Mouse (Mus musculus) macrophage (primary cell): ENCODE measurements around the gene Frmd5. TPM values are rescaled to one million over a fixed set of nuclear protein-coding genes. Genes with fewer than 3 reads are reported as not detected.

Source experiments
- H3K27ac ChIP-seq: fragments of 350-480 bp; formaldehyde crosslinking; 2 replicates; pipeline ENCODE4 v1.9.0; 2021
- H3K36me3 ChIP-seq: fragments of 350-480 bp; formaldehyde crosslinking; 2 replicates; pipeline ENCODE4 v1.9.0; 2021; ENCODE audit errors: inconsistent target
- H3K4me3 ChIP-seq: fragments of 350-480 bp; formaldehyde crosslinking; 2 replicates; pipeline ENCODE4 v1.9.0; 2021; ENCODE audit errors: inconsistent target
- H3K79me2 ChIP-seq: fragments of 350-480 bp; formaldehyde crosslinking; 2 replicates; pipeline ENCODE4 v1.9.0; 2021; ENCODE audit errors: inconsistent target
- WGBS: methylation state at CpG from one replicate; pipeline ENCODE4 v1.1.7; 2026; ENCODE audit warnings: inconsistent platforms; ENCODE audit not compliant: missing documents; 5-methylcytosine and 5-hydroxymethylcytosine counted together
- polyA plus RNA-seq: library from polyadenylated mRNA; stranded (reverse); fragments of 250-400 nt; gene quantifications from 3 replicates; pipeline ENCODE4 v1.2.4, GENCODE M21; 2018; ENCODE audit warnings: inconsistent platforms

The Frmd5 gene
- polyA plus RNA-seq, 1 experiment from 2014 or later = not detected

GRCm38 (mm10) chr2:121799051-121799450 lies 7.8 kb downstream of the Frmd5 start:
- H3K36me3 ChIP-seq = no peaks in the 10 kb centered on the region
- WGBS = 94% methylated on average over 7 of the region's 7 CpGs
- no peak overlapping the region for H3K4me3 ChIP-seq
- H3K79me2 ChIP-seq = no peaks in the 10 kb centered on the region
- no peak overlapping the region for H3K27ac ChIP-seq

GRCm38 (mm10) chr2:121795995-121796394 lies 10.9 kb downstream of the Frmd5 start:
- 97% methylated on average over 6 of the region's 6 CpGs for WGBS
- Histone ChIP-seq H3K4me3 (no peak overlapping the region), H3K36me3 (no peaks in the 10 kb centered on the region), H3K27ac (no peak overlapping the region), H3K79me2 (no peaks in the 10 kb centered on the region)

DNA sequence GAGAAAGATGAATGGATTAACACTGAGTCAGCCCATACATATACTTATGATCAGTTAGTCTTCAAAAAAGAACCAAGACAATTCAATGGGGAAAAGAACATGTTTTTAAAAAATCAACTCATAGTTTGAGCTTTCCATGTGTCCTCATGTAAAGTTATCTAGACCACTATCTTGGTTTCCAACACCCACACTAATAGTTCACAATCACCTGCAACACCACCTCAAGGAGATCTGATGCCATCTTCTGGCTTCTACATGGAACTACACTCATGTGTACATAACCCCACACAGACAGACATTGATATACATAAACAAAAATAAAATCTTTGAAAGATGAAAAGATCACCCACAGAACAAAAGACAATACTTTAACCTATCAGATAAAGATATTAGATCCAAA lies 17.1 kb downstream of the Frmd5 start:
- H3K4me3 ChIP-seq = no peak overlapping the region
- H3K36me3 ChIP-seq = no peaks in the 10 kb centered on the region
- H3K27ac ChIP-seq = no peak overlapping the region
- no peaks in the 10 kb centered on the region for H3K79me2 ChIP-seq

GRCm38 (mm10) chr2:121788415-121788814 lies 18.5 kb downstream of the Frmd5 start:
- H3K36me3 ChIP-seq = no peaks in the 10 kb centered on the region
- no peaks in the 10 kb centered on the region for H3K79me2 ChIP-seq
- H3K4me3 ChIP-seq = no peak overlapping the region
- 93% methylated on average over 2 of the region's 2 CpGs for WGBS
- no peak overlapping the region for H3K27ac ChIP-seq

GRCm38 (mm10) chr2:121787767-121788166 lies 19.1 kb downstream of the Frmd5 start:
- no peak overlapping the region for H3K27ac ChIP-seq
- WGBS = 37% methylated on average over 13 of the region's 13 CpGs
- H3K79me2 ChIP-seq = no peaks in the 10 kb centered on the region
- no peaks in the 10 kb centered on the region for H3K36me3 ChIP-seq
- H3K4me3 ChIP-seq = no peak overlapping the region

- Histone ChIP-seq H3K27ac (no peak overlapping the region), H3K36me3 (no peaks in the 10 kb centered on the region), H3K4me3 (no peak overlapping the region), H3K79me2 (no peaks in the 10 kb centered on the region)
- 4% methylated on average over 7 of the region's 7 CpGs for WGBS
These were observed 19.6 kb downstream of the Frmd5 start for GRCm38 (mm10) chr2:121787271-121787670.

DNA sequence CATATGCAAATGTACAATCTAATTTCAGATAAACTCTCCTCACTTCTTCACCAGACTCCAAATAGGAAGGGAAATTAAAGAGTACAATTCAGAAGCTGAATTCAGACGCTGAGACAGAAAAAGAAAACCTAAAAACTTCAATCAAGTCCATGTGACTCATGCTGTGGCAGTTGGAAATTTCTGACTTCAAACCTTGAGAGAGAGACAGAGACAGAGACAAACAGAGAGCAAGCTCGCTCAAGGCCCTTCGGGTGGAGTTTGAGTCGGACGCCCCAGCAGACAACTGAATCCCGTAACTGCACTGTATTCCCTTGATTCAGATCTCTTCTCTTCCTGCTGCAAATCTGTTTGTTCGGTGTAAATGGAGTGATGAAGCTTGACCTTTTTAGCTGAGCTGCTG lies 30.7 kb downstream of the Frmd5 start:
- H3K79me2 ChIP-seq = no peaks in the 10 kb centered on the region
- H3K27ac ChIP-seq = no peak overlapping the region
- WGBS = 96% methylated on average over 7 of the region's 7 CpGs

GRCm38 (mm10) chr2:121764851-121765250 lies 42.0 kb downstream of the Frmd5 start:
- H3K4me3 ChIP-seq = no peak overlapping the region
- no peaks in the 10 kb centered on the region for H3K36me3 ChIP-seq
- WGBS = 90% methylated on average over 5 of the region's 5 CpGs
- no peak overlapping the region for H3K27ac ChIP-seq
- H3K79me2 ChIP-seq = no peaks in the 10 kb centered on the region

More for the DNA sequence above, 30.7 kb downstream of the Frmd5 start:
- Histone ChIP-seq H3K4me3 (no peak overlapping the region), H3K36me3 (no peaks in the 10 kb centered on the region)

- Histone ChIP-seq H3K27ac (no peak overlapping the region), H3K79me2 (no peaks in the 10 kb centered on the region), H3K4me3 (no peak overlapping the region), H3K36me3 (no peaks in the 10 kb centered on the region)
- WGBS = 96% methylated on average over 5 of the region's 5 CpGs
These were observed 45.0 kb downstream of the Frmd5 start for GRCm38 (mm10) chr2:121761861-121762260.

DNA sequence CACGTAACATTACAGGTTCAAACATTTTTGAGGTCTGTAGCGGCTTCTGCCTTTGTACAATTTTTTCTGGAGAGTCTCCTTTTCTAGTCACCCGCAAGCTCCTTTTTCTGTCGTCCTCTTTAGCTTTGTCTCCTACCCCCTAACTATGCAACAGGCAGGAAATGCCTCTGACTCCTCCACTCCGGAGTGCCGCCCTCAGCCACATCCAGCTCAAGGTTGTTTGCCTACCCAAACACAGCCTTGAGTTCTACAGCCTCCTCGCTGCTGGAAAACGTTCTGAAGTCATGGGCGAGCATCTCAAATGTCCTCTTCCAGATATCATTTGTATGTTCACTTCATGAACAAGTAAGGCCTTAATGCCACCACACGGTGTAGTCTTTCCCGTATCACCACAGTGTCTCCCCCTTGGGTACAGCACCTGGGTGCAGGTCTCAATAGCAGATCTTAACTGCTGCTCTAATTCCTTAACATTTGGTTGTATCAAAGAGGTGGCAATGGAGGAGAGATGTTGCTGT lies 45.5 kb downstream of the Frmd5 start:
- no peak overlapping the region for H3K4me3 ChIP-seq
- 90% methylated on average over 11 of the region's 11 CpGs for WGBS
- no peak overlapping the region for H3K27ac ChIP-seq
- no peaks in the 10 kb centered on the region for H3K36me3 ChIP-seq
- no peaks in the 10 kb centered on the region for H3K79me2 ChIP-seq

- no peaks in the 10 kb centered on the region for H3K79me2 ChIP-seq
- no peak overlapping the region for H3K4me3 ChIP-seq
- H3K27ac ChIP-seq = no peak overlapping the region
- 81% methylated on average over 9 of the region's 9 CpGs for WGBS
- no peaks in the 10 kb centered on the region for H3K36me3 ChIP-seq
These were observed 46.2 kb downstream of the Frmd5 start for GRCm38 (mm10) chr2:121760646-121761045.

DNA sequence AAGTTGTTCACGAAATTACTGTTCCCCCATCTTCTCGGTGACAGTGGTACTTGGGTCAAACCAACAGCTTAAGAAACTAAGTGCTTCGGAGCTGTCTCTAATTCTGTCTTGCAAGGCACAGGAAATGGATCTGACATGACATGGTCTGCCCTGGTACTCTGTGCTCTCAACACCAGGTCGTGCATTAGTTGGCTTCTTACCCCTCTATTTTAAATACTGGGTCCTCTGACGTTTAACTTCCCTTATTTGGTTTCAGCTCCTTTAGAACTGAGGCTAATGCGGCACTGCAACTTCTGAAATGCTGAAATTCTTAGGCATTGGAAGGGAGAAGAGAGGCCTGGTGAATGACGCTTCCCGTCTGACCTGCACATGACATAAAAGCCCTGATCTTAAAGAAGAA lies 48.6 kb downstream of the Frmd5 start:
- no peaks in the 10 kb centered on the region for H3K79me2 ChIP-seq
- H3K27ac ChIP-seq = no peak overlapping the region
- H3K36me3 ChIP-seq = no peaks in the 10 kb centered on the region
- WGBS = 22% methylated on average over 8 of the region's 8 CpGs
- H3K4me3 ChIP-seq = no peak overlapping the region

- Histone ChIP-seq H3K4me3 (no peak overlapping the region), H3K36me3 (no peaks in the 10 kb centered on the region), H3K27ac (no peak overlapping the region), H3K79me2 (no peaks in the 10 kb centered on the region)
- no CpG with 5 or more reads among the region's 1 CpGs for WGBS
These were observed 50.6 kb downstream of the Frmd5 start for GRCm38 (mm10) chr2:121756336-121756735.

DNA sequence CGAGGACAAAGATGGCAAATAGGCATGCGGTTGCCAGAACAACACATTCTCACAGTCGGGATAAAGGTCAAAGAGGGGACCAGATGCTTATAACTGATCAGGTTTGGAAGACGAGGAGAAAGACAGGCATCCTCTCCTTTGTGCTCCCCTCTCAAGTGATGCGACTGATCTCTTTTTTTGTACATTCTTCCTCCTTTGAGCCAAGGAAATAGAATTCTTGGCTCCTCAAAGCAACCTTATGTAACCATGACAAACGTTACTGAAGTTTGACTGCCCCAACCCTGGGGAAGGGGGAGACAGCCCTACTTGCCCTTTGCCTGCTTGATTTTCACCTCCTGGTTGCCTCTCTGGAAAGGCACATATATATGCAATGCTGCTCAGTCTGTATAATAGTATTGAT lies 51.8 kb downstream of the Frmd5 start:
- Histone ChIP-seq H3K4me3 (no peak overlapping the region), H3K79me2 (no peaks in the 10 kb centered on the region), H3K27ac (no peak overlapping the region), H3K36me3 (no peaks in the 10 kb centered on the region)
- WGBS = 73% methylated on average over 6 of the region's 6 CpGs

DNA sequence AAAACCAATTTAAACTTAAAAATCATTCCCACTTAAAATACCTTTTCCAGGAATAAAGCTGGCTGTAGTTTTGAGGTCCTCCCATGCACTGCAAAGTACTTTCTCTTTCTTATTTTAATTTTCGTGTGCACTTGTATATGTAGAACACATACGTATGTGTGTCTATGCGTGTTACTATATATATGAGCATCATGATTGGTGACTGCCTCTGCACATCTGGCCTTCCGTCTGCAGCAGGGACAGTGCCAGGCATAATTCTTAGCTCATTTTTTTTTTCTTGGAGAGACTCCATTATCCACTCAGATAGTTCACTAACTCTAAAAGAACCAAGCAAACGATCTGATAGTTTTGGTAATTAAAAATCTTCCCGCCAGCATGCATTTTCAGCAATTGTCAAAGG lies 56.8 kb downstream of the Frmd5 start:
- Histone ChIP-seq H3K4me3 (no peak overlapping the region), H3K36me3 (no peaks in the 10 kb centered on the region), H3K27ac (no peak overlapping the region), H3K79me2 (no peaks in the 10 kb centered on the region)
- 85% methylated on average over 6 of the region's 6 CpGs for WGBS

GRCm38 (mm10) chr2:121741151-121741550 lies 65.7 kb downstream of the Frmd5 start:
- Histone ChIP-seq H3K36me3 (no peaks in the 10 kb centered on the region), H3K4me3 (no peak overlapping the region), H3K27ac (no peak overlapping the region), H3K79me2 (no peaks in the 10 kb centered on the region)
- 94% methylated on average over 2 of the region's 2 CpGs for WGBS
